Mouse (Mus musculus) midbrain, postnatal 0 days (tissue): ENCODE measurements around the gene Il17rb. TPM values are rescaled to one million over a fixed set of nuclear protein-coding genes. Genes with fewer than 3 reads are reported as not detected.

ENCODE experiments used
- ATAC-seq: fragments of 200-750 bp; cut with Nextera tagmentation; 2 replicates; pipeline ENCODE4 v1.8.0; 2017; ENCODE audit warnings: moderate number of reproducible peaks, mild to moderate bottlenecking, moderate TSS enrichment, moderate library complexity; ENCODE audit not compliant: low FRiP score
- DNase-seq: peaks from one replicate; pipeline ENCODE4 v3.0.0-alpha.2; 2015; ENCODE audit warnings: low spot score
- H3K27ac ChIP-seq: fragments of 300-500 bp; sonication (generic); 2 replicates; pipeline ENCODE4 v1.5.1; 2014; ENCODE audit warnings: low read depth, mild to moderate bottlenecking, low read length, mixed read lengths
- H3K27me3 ChIP-seq: fragments of 300-500 bp; sonication (generic); 2 replicates; pipeline ENCODE4 v1.6.1; 2014; ENCODE audit warnings: low read length, control low read depth, mixed read lengths; ENCODE audit not compliant: insufficient read depth
- H3K36me3 ChIP-seq: fragments of 300-500 bp; sonication (generic); 2 replicates; pipeline ENCODE4 v1.6.1; 2014; ENCODE audit warnings: low read length, control low read depth, mixed read lengths; ENCODE audit not compliant: insufficient read depth
- H3K4me1 ChIP-seq: fragments of 300-500 bp; sonication (generic); 2 replicates; pipeline ENCODE4 v1.6.1; 2014; ENCODE audit warnings: mild to moderate bottlenecking, control low read depth, antibody characterized with exemption, low read length, mixed read lengths; ENCODE audit not compliant: insufficient read depth
- H3K4me2 ChIP-seq: fragments of 300-500 bp; sonication (generic); 2 replicates; pipeline ENCODE4 v1.6.1; 2014; ENCODE audit warnings: low read depth, mild to moderate bottlenecking, low read length, mixed read lengths; ENCODE audit not compliant: poor library complexity, severe bottlenecking
- H3K4me3 ChIP-seq: fragments of 300-500 bp; sonication (generic); 2 replicates; pipeline ENCODE4 v1.5.1; 2014; ENCODE audit warnings: low read depth, mild to moderate bottlenecking, low read length, moderate library complexity
- H3K9ac ChIP-seq: fragments of 300-500 bp; sonication (generic); replicated peaks from 2 replicates; pipeline ENCODE4 v1.6.1; 2014; ENCODE audit warnings: mild to moderate bottlenecking, low read length, moderate library complexity, mixed read lengths; ENCODE audit not compliant: poor library complexity, severe bottlenecking
- H3K9me3 ChIP-seq: fragments of 300-500 bp; sonication (generic); 2 replicates; pipeline ENCODE4 v1.6.1; 2016; ENCODE audit warnings: low read length, control low read depth
- CTCF ChIP-seq: IDR thresholded peaks from 2 replicates; pipeline ENCODE4 v1.5.1; 2016; ENCODE audit warnings: antibody characterized with exemption, mild to moderate bottlenecking
- WGBS: fragments of 180-500 bp; shearing (Covaris S2); extraction: QIAGEN DNeasy Blood & Tissue Kit; methylation state at CpG from one replicate; pipeline ENCODE4 v1.1.7; 2014; 5-methylcytosine and 5-hydroxymethylcytosine counted together
- microRNA-seq: library from miRNA; unstranded; fragments of <30 nt; microRNA quantifications from one replicate; pipeline ENCODE4, GENCODE M21; 2016; ENCODE audit warnings: borderline number of aligned reads
- polyA plus RNA-seq: library from polyadenylated mRNA; unstranded; fragments of >200 nt; fragmentation: Nextera tagmentation; extraction: Ambion mirVana; gene quantifications from 2 replicates; pipeline ENCODE4 v1.2.1, GENCODE M21; 2015
- total RNA-seq: library from RNA; depleted of rRNA; stranded (reverse); fragments of >200 nt; gene quantifications from 2 replicates; pipeline ENCODE4 v1.2.3, GENCODE M21; 2014; rRNA removed

Il17rb gene
- total and polyA plus RNA-seq, 2 experiments from 2014 or later = 1.3 to 1.7 TPM

GRCm38 (mm10) chr14:29968075-29968821 lies 40.4 kb downstream of the Il17rb start, which contains the start of gene Selenok:
Selenok (plus strand) TSS chr14:29968308.
- 2% methylated on average over 49 of the region's 49 CpGs for WGBS
- Histone ChIP-seq H3K9me3 (no peaks in the 10 kb centered on the region), H3K9ac (peak within 1 kb of the TSS; percentile 72), H3K27me3 (no peaks in the 10 kb centered on the region), H3K4me2 (peak within 1 kb of the TSS; percentile 78), H3K27ac (peak within 1 kb of the TSS; percentile 76), H3K4me1 (peaks cover 7% of the 10 kb centered on the region), H3K36me3 (peaks cover 21% of the 10 kb centered on the region), H3K4me3 (peak within 1 kb of the TSS; percentile 52)
- DNase-seq (peak; percentile 100), ATAC-seq (peak; percentile 100)
- TF ChIP-seq CTCF = no peak

- peaks cover 7% of the 10 kb centered on the region for H3K4me1 ChIP-seq
- no peak for TF ChIP-seq CTCF
- no peaks in the 10 kb centered on the region for H3K27me3 ChIP-seq
- no peaks in the 10 kb centered on the region for H3K9me3 ChIP-seq
- peak overlapping the region; percentile 51; the same call in 1 of the 2 replicates for H3K9ac ChIP-seq
- peak overlapping the region; percentile 57 for H3K4me2 ChIP-seq
- peak overlapping the region; percentile 68 for H3K27ac ChIP-seq
- H3K4me3 ChIP-seq = peak overlapping the region; percentile 52
- peaks cover 14% of the 10 kb centered on the region for H3K36me3 ChIP-seq
- WGBS = 64% methylated on average over 7 of the region's 7 CpGs
- ATAC-seq = peak; percentile 0; the same call in 1 of the 2 replicates
- DNase-seq = no peak
Observed at GRCm38 (mm10) chr14:29967611-29968010, 41.1 kb downstream of the Il17rb start.

- no peaks in the 10 kb centered on the region for H3K27me3 ChIP-seq
- no peak for ATAC-seq
- no peaks in the 10 kb centered on the region for H3K4me1 ChIP-seq
- no peak overlapping the region for H3K9ac ChIP-seq
- DNase-seq = no peak
- H3K4me3 ChIP-seq = no peak overlapping the region
- no peaks in the 10 kb centered on the region for H3K36me3 ChIP-seq
- TF ChIP-seq CTCF = no peak
- no peak overlapping the region for H3K27ac ChIP-seq
- no peak overlapping the region for H3K4me2 ChIP-seq
- no peaks in the 10 kb centered on the region for H3K9me3 ChIP-seq
Observed at GRCm38 (mm10) chr14:29957393-29957792, 51.3 kb downstream of the Il17rb start.

- 76% methylated on average over 4 of the region's 4 CpGs for WGBS
- no peaks in the 10 kb centered on the region for H3K9me3 ChIP-seq
- no peaks in the 10 kb centered on the region for H3K4me1 ChIP-seq
- TF ChIP-seq CTCF = no peak
- no peak overlapping the region for H3K4me3 ChIP-seq
- no peak overlapping the region for H3K4me2 ChIP-seq
- DNase-seq (no peak), ATAC-seq (no peak)
- no peak overlapping the region for H3K27ac ChIP-seq
- H3K9ac ChIP-seq = no peak overlapping the region
- no peaks in the 10 kb centered on the region for H3K27me3 ChIP-seq
- H3K36me3 ChIP-seq = peaks cover 7% of the 10 kb centered on the region; the same call in 1 of the 2 replicates
Observed at GRCm38 (mm10) chr14:29950805-29951204, 57.9 kb downstream of the Il17rb start.

- no peak for ATAC-seq
- Histone ChIP-seq H3K27ac (no peak overlapping the region), H3K4me2 (no peak overlapping the region), H3K4me3 (no peak overlapping the region), H3K27me3 (no peaks in the 10 kb centered on the region), H3K9ac (no peak overlapping the region), H3K36me3 (peaks cover 7% of the 10 kb centered on the region; the same call in 1 of the 2 replicates), H3K4me1 (no peaks in the 10 kb centered on the region), H3K9me3 (no peaks in the 10 kb centered on the region)
- no peak for DNase-seq
- WGBS = 78% methylated on average over 5 of the region's 5 CpGs
- peak; percentile 57 for TF ChIP-seq CTCF
Observed at GRCm38 (mm10) chr14:29946761-29947309, 61.9 kb downstream of the Il17rb start.

Small RNA genes lying within 50 kb of the gene (microRNA-seq; reads per million reads assigned to microRNA genes)
- not detected for gene Mir6947

Other genes starting within 250 kb of the Il17rb start
- 82.8 and 125 TPM in 2 replicates for gene Selenok, start 40.6 kb downstream of the Il17rb start, total RNA-seq
- gene Selenok, start 40.6 kb downstream of the Il17rb start, polyA plus RNA-seq = 420 and 430 TPM in 2 replicates
- gene Actr8, start 30.6 kb downstream of the Il17rb start, total RNA-seq = 43.7 and 44.7 TPM in 2 replicates
- gene Actr8, start 30.6 kb downstream of the Il17rb start, polyA plus RNA-seq = 46.5 and 49.0 TPM in 2 replicates
- 1.6 and 2.5 TPM in 2 replicates for gene Chdh, start 127 bp upstream of the Il17rb start, total RNA-seq
- 0.34 and 0.65 TPM in 2 replicates for gene Chdh, start 127 bp upstream of the Il17rb start, polyA plus RNA-seq